Mouse (Mus musculus) megakaryocyte, embryonic 14.5 days (primary cell): Measurements from ENCODE around the gene Pard3.

Experiments
- FLI1 ChIP-seq: IDR thresholded peaks from 2 replicates; pipeline ENCODE4 v1.6.1; 2012; ENCODE audit warnings: low read length, inconsistent platforms, mixed read lengths
- GATA1 ChIP-seq: IDR thresholded peaks from 3 replicates; pipeline ENCODE4 v1.6.1; 2012; ENCODE audit warnings: mixed read lengths, low read length, inconsistent platforms, borderline replicate concordance

DNA sequence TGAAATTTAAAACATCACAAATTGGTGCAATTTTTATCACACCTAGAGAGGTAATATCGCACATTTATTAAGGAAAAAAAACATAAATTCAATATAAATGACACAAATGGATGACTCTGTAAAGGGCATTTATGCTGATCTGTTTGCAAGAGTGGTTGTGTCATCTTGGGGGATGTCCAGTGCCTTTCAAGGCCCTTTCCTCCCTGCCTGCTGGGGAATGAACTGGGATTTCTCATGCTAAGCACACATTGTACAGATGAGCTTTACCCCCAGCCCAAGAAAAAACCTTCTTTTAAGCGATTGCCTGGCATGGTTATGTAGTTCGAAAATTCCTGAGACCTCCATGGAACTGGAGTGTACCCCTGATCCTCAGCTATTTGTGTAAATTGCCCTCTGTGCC, 280.7 kb downstream of the Pard3 start:
- TF ChIP-seq FLI1 (no peak), GATA1 (no peak)
